Mouse (Mus musculus) embryonic fibroblast, embryonic 13.5 days (primary cell): Measurements from ENCODE around the gene Ehmt1.

Source experiments
- CTCF ChIP-seq: IDR thresholded peaks from 2 replicates; pipeline ENCODE4 v1.5.1; 2011; ENCODE audit warnings: mild to moderate bottlenecking, control low read depth, low read length, moderate library complexity, borderline replicate concordance; ENCODE audit not compliant: insufficient read depth
- POLR2A ChIP-seq: IDR thresholded peaks from 2 replicates; pipeline ENCODE4 v1.6.1; 2011; ENCODE audit warnings: low read depth, mild to moderate bottlenecking, control low read depth, low read length, moderate library complexity

DNA sequence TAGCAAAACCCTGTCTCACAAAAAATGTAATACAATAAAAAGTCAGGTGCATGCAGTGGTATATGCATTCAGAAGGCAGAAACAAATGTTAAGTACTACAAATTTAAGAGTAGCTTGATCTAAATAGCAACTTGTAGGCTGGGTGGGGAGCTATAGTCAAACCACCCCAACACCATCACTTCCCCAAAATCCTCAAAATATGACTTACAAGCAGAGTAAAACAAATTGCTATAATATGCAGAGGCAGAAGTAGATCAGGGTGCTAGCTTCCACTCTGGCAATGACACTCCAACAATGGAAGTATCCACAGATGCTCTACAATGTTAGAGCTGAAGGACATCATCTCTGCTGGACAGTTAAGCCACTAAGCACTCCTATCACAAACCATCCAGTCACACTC is 6.8 kb downstream of the Ehmt1 start:
- TF ChIP-seq CTCF (no peak), POLR2A (no peak)
